Mouse (Mus musculus) embryonic facial prominence, embryonic 14.5 days (tissue): ENCODE data around the gene Efcab12. TPM values are rescaled to one million over a fixed set of nuclear protein-coding genes. Genes with fewer than 3 reads are reported as not detected.
"Not testable (repeated sequence)": the region's sequence is repeated elsewhere in the genome, so short reads cannot be mapped to it uniquely, and the experiment has no call there.

ENCODE experiments used
- ATAC-seq: fragments of 200-750 bp; cut with Nextera tagmentation; 2 replicates; pipeline ENCODE4 v1.8.0; 2017; ENCODE audit warnings: low read depth, moderate number of reproducible peaks, moderate TSS enrichment
- DNase-seq: peaks from one replicate; pipeline ENCODE4 v3.0.0-alpha.2; 2015; ENCODE audit warnings: low spot score
- H3K27ac ChIP-seq: fragments of 300-500 bp; sonication (generic); replicated peaks from 2 replicates; pipeline ENCODE4 v1.5.1; 2014; ENCODE audit warnings: low read depth, mild to moderate bottlenecking, low read length, moderate library complexity
- H3K27me3 ChIP-seq: fragments of 300-500 bp; sonication (generic); replicated peaks from 2 replicates; pipeline ENCODE4 v1.6.1; 2014; ENCODE audit warnings: low read length; ENCODE audit not compliant: control insufficient read depth, insufficient read depth
- H3K36me3 ChIP-seq: fragments of 300-500 bp; sonication (generic); 2 replicates; pipeline ENCODE4 v1.6.1; 2014; ENCODE audit warnings: low read length, mixed read lengths; ENCODE audit not compliant: control insufficient read depth, insufficient read depth
- H3K4me1 ChIP-seq: fragments of 300-500 bp; sonication (generic); 2 replicates; pipeline ENCODE4 v1.6.1; 2014; ENCODE audit warnings: antibody characterized with exemption, low read length; ENCODE audit not compliant: control insufficient read depth, insufficient read depth
- H3K4me2 ChIP-seq: fragments of 300-500 bp; sonication (generic); 2 replicates; pipeline ENCODE4 v1.6.1; 2014; ENCODE audit warnings: low read depth, mild to moderate bottlenecking, low read length, moderate library complexity, mixed read lengths
- H3K4me3 ChIP-seq: fragments of 300-500 bp; sonication (generic); 2 replicates; pipeline ENCODE4 v1.5.1; 2014; ENCODE audit warnings: low read depth, mild to moderate bottlenecking, low read length
- H3K9ac ChIP-seq: fragments of 300-500 bp; sonication (generic); 2 replicates; pipeline ENCODE4 v1.6.1; 2014; ENCODE audit warnings: low read depth, mild to moderate bottlenecking, low read length, moderate library complexity, mixed read lengths
- H3K9me3 ChIP-seq: fragments of 300-500 bp; sonication (generic); 2 replicates; pipeline ENCODE4 v1.6.1; 2016; ENCODE audit warnings: low read length; ENCODE audit not compliant: control insufficient read depth
- WGBS: fragments of 180-500 bp; shearing (Covaris S2); extraction: QIAGEN DNeasy Blood & Tissue Kit; methylation state at CpG from one replicate; pipeline ENCODE4 v1.1.7; 2014; 5-methylcytosine and 5-hydroxymethylcytosine counted together
- polyA plus RNA-seq: library from polyadenylated mRNA; unstranded; fragments of >200 nt; fragmentation: Nextera tagmentation; extraction: Ambion mirVana; gene quantifications from 2 replicates; pipeline ENCODE4 v1.2.1, GENCODE M21; 2014

Gene Efcab12
- polyA plus RNA-seq: 0.79 and 0.89 TPM in 2 replicates

DNA sequence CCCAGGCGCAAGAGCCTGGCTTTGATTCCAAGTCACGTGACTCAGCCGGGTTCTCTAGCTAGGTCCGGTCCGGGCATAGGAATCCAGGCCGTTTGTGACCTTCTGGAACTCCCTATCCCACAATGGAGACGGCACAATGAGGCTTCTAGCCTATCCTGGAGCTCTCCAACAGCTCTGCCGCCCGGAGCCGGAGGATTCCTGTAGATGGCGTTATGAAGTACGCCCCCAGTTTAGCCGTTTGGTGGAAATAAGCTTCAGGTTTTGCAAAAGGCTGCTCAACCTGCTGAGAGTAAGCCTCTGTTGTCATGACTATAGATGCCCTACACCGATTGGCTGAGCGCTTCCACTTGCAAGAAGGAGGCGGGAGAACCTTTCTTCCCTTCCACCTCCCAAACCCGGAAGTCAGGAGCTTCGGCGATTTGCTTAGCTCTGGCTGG is at the start of gene Efcab12:
TSS of gene Efcab12 (minus strand) at position 252 of the 437 bp plus-strand sequence.
- DNase-seq (peak; percentile 94), ATAC-seq (peak; percentile 94)
- H3K27me3 ChIP-seq: no peaks in the 10 kb centered on the region
- WGBS: 1% methylated on average over 19 of the region's 19 CpGs
- peaks cover 20% of the 10 kb centered on the region for H3K36me3 ChIP-seq
- no peak within 1 kb of the TSS for H3K27ac ChIP-seq
- H3K4me2 ChIP-seq: peak within 1 kb of the TSS; percentile 63
- H3K9ac ChIP-seq: peak within 1 kb of the TSS; percentile 47
- H3K4me3 ChIP-seq: peak within 1 kb of the TSS; percentile 29
- no peaks in the 10 kb centered on the region for H3K9me3 ChIP-seq
- H3K4me1 ChIP-seq: no peaks in the 10 kb centered on the region

DNA sequence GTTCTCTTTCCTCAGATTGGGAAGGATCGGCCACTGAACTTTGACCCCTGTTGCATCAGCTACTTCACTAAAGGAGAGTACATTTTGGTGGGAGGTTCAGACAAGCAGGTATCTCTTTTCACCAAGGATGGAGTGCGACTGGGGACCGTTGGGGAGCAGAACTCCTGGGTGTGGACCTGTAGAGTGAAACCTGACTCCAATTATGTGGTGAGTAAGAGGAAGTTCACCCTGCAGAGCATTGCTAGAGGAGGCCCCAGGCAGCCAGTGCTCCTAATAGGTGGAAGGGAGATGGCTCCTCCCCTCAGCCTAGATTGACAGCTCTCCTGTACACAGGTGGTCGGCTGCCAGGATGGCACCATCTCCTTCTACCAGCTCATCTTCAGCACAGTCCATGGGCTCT is 48.7 kb upstream of the Efcab12 start:
- no peak overlapping the region for H3K9ac ChIP-seq
- DNase-seq: no peak
- no peak overlapping the region for H3K4me3 ChIP-seq
- ATAC-seq: no peak
- H3K4me1 ChIP-seq: peaks cover 6% of the 10 kb centered on the region; the same call in 1 of the 2 replicates
- H3K36me3 ChIP-seq: peaks cover 39% of the 10 kb centered on the region
- no peaks in the 10 kb centered on the region for H3K27me3 ChIP-seq
- no peak overlapping the region for H3K27ac ChIP-seq
- WGBS: 54% methylated on average over 4 of the region's 4 CpGs
- 0 out of 2 replicates have a peak, but pooled peaks cover 5% of the 10 kb centered on the region for H3K9me3 ChIP-seq
- no peak overlapping the region for H3K4me2 ChIP-seq

DNA sequence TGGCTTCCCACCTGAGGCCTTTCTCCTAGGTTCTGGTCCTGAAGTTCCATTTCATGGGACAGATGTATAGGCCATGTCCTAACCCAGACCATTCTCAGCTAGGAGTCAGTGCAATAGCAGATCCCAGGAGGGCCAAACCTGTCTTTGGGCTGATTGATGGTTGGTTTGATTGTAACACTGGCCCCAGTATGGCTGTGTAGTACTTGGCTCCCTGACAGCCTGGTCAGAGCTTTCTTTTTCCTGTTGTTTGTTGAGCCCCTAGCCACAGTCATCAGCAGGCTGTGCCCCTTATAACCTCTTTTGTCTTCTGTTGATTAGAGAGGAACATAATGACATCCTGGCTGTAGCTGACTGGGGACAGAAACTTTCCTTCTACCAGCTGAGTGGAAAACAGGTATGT is 45.8 kb upstream of the Efcab12 start:
- no peak overlapping the region for H3K9ac ChIP-seq
- peaks cover 36% of the 10 kb centered on the region for H3K36me3 ChIP-seq

DNA sequence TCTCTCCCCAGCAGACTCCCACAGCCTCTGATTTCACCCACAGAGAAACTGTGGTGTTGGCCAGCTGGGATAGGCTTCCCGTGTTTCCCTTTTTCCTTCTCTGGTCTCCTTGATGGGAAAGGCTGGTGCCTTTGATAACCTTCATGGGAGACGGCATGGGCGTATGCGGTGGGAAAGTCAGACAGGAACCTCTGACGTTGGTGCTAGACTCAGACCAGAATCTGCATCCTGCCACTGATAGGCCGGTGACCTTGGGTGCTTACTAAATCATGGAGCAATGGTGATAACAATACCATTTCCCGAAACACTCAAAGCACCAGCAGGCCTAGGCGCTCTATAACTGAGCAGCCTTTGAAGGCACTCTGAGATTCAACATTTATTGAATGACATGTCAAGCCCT is 42.5 kb upstream of the Efcab12 start:
- Histone ChIP-seq H3K27ac (no peak overlapping the region), H3K4me1 (no peaks in the 10 kb centered on the region), H3K9ac (no peak overlapping the region), H3K4me2 (no peak overlapping the region), H3K27me3 (no peaks in the 10 kb centered on the region), H3K4me3 (no peak overlapping the region), H3K36me3 (peaks cover 31% of the 10 kb centered on the region; the same call in 1 of the 2 replicates), H3K9me3 (no peaks in the 10 kb centered on the region)
- WGBS: 82% methylated on average over 8 of the region's 8 CpGs
- DNase-seq (no peak), ATAC-seq (no peak)

More for the DNA sequence above, 45.8 kb upstream of the Efcab12 start:
- DNase-seq (no peak), ATAC-seq (no peak)
- no peaks in the 10 kb centered on the region for H3K4me1 ChIP-seq
- no peaks in the 10 kb centered on the region for H3K27me3 ChIP-seq
- H3K27ac ChIP-seq: no peak overlapping the region
- 0 out of 2 replicates have a peak, but pooled peaks cover 5% of the 10 kb centered on the region for H3K9me3 ChIP-seq
- H3K4me3 ChIP-seq: no peak overlapping the region
- H3K4me2 ChIP-seq: no peak overlapping the region

DNA sequence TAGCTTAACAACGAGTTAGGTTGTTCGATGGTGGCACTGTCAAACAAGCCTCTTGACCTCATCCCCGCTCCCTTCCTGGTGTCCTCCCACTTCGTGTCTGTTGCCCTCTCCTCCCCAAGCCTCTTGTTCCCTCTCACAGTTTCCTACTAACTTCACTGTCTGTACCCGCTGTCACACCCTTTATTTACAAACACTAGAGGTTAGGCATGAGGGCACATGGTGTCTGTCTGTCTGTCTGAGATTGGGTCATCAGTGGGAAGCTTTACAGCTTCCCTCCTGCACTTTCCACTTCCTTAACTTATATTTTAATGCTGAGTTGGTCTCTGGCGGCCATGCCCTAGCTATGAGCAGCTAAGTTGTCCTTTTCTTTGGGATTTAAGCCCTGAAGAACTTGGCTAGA is 41.5 kb upstream of the Efcab12 start:
- Histone ChIP-seq H3K27me3 (no peaks in the 10 kb centered on the region), H3K9ac (no peak overlapping the region), H3K4me3 (no peak overlapping the region), H3K9me3 (no peaks in the 10 kb centered on the region), H3K27ac (no peak overlapping the region), H3K4me1 (no peaks in the 10 kb centered on the region), H3K4me2 (no peak overlapping the region), H3K36me3 (peaks cover 35% of the 10 kb centered on the region; the same call in 1 of the 2 replicates)
- ATAC-seq: no peak
- no peak for DNase-seq
- 89% methylated on average over 6 of the region's 6 CpGs for WGBS

DNA sequence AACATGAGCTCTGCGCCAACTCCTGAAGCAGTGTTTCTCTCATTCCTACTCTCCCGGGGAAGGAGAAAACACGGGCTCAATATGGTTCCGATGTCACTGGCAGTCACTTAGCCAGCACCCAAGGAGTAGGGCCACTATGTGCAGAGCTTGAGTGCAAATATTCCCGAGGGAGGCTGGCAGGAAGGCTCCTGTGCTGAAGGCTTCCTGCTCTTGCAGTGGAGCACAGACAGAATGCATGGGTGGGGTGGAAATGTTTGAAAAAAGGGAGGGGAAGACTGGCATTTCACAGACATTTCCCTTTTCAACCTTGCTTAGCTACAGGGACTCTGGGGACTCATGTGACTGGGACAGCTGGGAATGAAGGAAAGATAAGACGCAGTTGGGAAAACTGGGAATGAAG is 40.5 kb upstream of the Efcab12 start:
- WGBS: 77% methylated on average over 6 of the region's 6 CpGs
- no peak overlapping the region for H3K9ac ChIP-seq
- no peak for DNase-seq
- no peak overlapping the region for H3K4me3 ChIP-seq
- H3K4me1 ChIP-seq: no peaks in the 10 kb centered on the region
- H3K36me3 ChIP-seq: peaks cover 31% of the 10 kb centered on the region; the same call in 1 of the 2 replicates
- H3K4me2 ChIP-seq: no peak overlapping the region
- H3K9me3 ChIP-seq: no peaks in the 10 kb centered on the region
- no peak for ATAC-seq
- no peak overlapping the region for H3K27ac ChIP-seq
- no peaks in the 10 kb centered on the region for H3K27me3 ChIP-seq

DNA sequence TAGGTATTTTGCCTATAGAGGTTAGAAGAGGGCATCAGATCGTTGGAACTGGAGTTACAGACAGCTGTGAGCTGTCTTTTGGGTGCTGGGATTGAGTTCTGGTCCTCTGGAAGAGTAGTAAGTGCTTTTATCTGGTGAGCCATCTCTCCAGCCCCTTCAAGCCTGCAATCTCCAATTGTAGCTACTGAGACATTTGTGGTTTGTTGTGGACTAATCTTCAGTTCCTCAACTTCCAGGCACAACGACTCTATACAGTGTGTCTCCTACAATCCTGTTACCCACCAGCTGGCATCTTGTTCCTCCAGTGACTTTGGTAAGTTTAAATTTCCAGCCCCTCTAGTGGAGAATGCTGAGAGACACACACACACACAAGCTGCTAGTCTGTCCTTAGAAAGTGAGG is 39.0 kb upstream of the Efcab12 start:
- DNase-seq (no peak), ATAC-seq (no peak)
- no peak overlapping the region for H3K27ac ChIP-seq
- H3K9me3 ChIP-seq: no peaks in the 10 kb centered on the region
- H3K9ac ChIP-seq: no peak overlapping the region
- H3K4me1 ChIP-seq: no peaks in the 10 kb centered on the region
- no peak overlapping the region for H3K4me3 ChIP-seq
- WGBS: 85% methylated on average over 2 of the region's 2 CpGs
- H3K36me3 ChIP-seq: peaks cover 31% of the 10 kb centered on the region; the same call in 1 of the 2 replicates
- no peak overlapping the region for H3K4me2 ChIP-seq
- no peaks in the 10 kb centered on the region for H3K27me3 ChIP-seq

DNA sequence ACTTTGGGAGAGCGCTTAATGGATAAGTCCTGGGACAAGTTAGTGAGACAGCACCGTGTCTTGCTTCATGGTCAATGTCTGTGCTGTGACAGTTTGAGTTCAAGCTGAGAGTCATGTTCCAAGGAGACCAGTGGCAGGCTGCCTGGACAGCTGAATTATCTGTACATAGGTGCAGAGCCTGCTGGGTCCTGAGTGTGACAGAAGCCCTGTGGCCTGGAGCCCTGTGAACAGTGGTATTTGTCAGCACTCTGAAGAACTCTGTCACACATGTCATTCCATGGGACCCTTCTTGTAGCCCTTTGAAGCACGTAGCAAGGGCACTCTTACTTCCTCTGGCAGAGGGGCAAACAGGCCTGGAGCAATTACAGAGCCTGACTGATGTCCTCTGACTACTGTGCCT is 33.1 kb upstream of the Efcab12 start:
- WGBS: no CpG with 5 or more reads among the region's 3 CpGs
- peaks cover 12% of the 10 kb centered on the region; the same call in 1 of the 2 replicates for H3K36me3 ChIP-seq
- H3K4me1 ChIP-seq, DNase-seq, H3K4me2 ChIP-seq, H3K4me3 ChIP-seq, H3K9ac ChIP-seq, H3K27ac ChIP-seq, H3K9me3 ChIP-seq, ATAC-seq, H3K27me3 ChIP-seq: not testable (repeated sequence)

DNA sequence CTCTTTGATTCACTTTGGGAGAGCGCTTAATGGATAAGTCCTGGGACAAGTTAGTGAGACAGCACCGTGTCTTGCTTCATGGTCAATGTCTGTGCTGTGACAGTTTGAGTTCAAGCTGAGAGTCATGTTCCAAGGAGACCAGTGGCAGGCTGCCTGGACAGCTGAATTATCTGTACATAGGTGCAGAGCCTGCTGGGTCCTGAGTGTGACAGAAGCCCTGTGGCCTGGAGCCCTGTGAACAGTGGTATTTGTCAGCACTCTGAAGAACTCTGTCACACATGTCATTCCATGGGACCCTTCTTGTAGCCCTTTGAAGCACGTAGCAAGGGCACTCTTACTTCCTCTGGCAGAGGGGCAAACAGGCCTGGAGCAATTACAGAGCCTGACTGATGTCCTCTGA is 28.9 kb upstream of the Efcab12 start:
- not testable (repeated sequence) for ATAC-seq, H3K9ac ChIP-seq, H3K27me3 ChIP-seq, H3K4me2 ChIP-seq, H3K27ac ChIP-seq, H3K9me3 ChIP-seq, H3K4me3 ChIP-seq, DNase-seq, H3K4me1 ChIP-seq
- H3K36me3 ChIP-seq: peaks cover 18% of the 10 kb centered on the region
- no CpG with 5 or more reads among the region's 3 CpGs for WGBS
